Mouse (Mus musculus) ES-E14 (cell line): Measurements from ENCODE around the gene Nrg3. TPM values are rescaled to one million over a fixed set of nuclear protein-coding genes. Genes with fewer than 3 reads are reported as not detected.

Experiments
- DNase-seq: peaks from one replicate; pipeline ENCODE4 v3.0.0-alpha.2; 2013; ENCODE audit warnings: low read depth, low spot score
- H3K27ac ChIP-seq: 2 replicates; pipeline ENCODE4 v1.5.1; 2012; ENCODE audit warnings: low read depth, mild to moderate bottlenecking, low read length, moderate library complexity, mixed read lengths; ENCODE audit not compliant: poor library complexity, insufficient read depth, severe bottlenecking
- H3K36me3 ChIP-seq: 2 replicates; pipeline ENCODE4 v1.6.1; 2012; ENCODE audit warnings: mild to moderate bottlenecking, low read length, moderate library complexity, mixed read lengths; ENCODE audit not compliant: control insufficient read depth, poor library complexity, insufficient read depth, severe bottlenecking
- H3K4me1 ChIP-seq, 2 experiments: fragments of 150-350 bp in 1 of 2; sonication (generic) in 1 of 2; 2 replicates each; pipeline ENCODE4 v1.6.1; 2012; ENCODE audit warnings: low read length in 2 of 2, mild to moderate bottlenecking in 1 of 2, mixed read lengths in 1 of 2; ENCODE audit not compliant: control insufficient read depth in 2 of 2, insufficient read depth in 2 of 2, poor library complexity in 1 of 2
- H3K4me3 ChIP-seq, 2 experiments: fragments of 150-350 bp in 1 of 2; sonication (generic) in 1 of 2; 2 replicates each; pipeline ENCODE4 v1.5.1; 2012; ENCODE audit warnings: low read length in 2 of 2, low read depth in 1 of 2, mild to moderate bottlenecking in 1 of 2, mixed read lengths in 1 of 2; ENCODE audit not compliant: insufficient read depth in 1 of 2, poor library complexity in 1 of 2, severe bottlenecking in 1 of 2
- H3K9ac ChIP-seq: 2 replicates; pipeline ENCODE4 v1.6.1; 2012; ENCODE audit warnings: low read depth, mild to moderate bottlenecking, low read length, mixed read lengths; ENCODE audit not compliant: poor library complexity, insufficient read depth, severe bottlenecking
- H3K9me3 ChIP-seq: fragments of 150-350 bp; sonication (generic); 2 replicates; pipeline ENCODE4 v1.6.1; 2012; ENCODE audit warnings: low read depth, mild to moderate bottlenecking, low read length; ENCODE audit not compliant: control insufficient read depth, insufficient read depth
- CHD2 ChIP-seq: IDR thresholded peaks from 2 replicates; pipeline ENCODE4 v1.6.1; 2014; ENCODE audit warnings: mild to moderate bottlenecking, low read depth, low read length, inconsistent platforms
- HCFC1 ChIP-seq: IDR thresholded peaks from 2 replicates; pipeline ENCODE4 v1.6.1; 2012; ENCODE audit warnings: low read length, inconsistent platforms, borderline replicate concordance; ENCODE audit not compliant: insufficient read depth
- MAFK ChIP-seq: IDR thresholded peaks from 2 replicates; pipeline ENCODE4 v1.6.1; 2014; ENCODE audit warnings: mild to moderate bottlenecking, low read depth, low read length, inconsistent platforms; ENCODE audit not compliant: insufficient read depth
- ZC3H11A ChIP-seq: IDR thresholded peaks from 2 replicates; pipeline ENCODE4 v1.6.1; 2012; ENCODE audit warnings: low read depth, mild to moderate bottlenecking, inconsistent platforms, low read length, borderline replicate concordance
- ZNF384 ChIP-seq: IDR thresholded peaks from 2 replicates; pipeline ENCODE4 v1.6.1; 2012; ENCODE audit warnings: low read depth, low read length, inconsistent platforms
- in situ Hi-C, 2 experiments: fragments of 600-800 bp; cut with MboI; formaldehyde crosslinking; loops; one replicate each; pipeline ENCODE4 v1.15.1; 2025; ENCODE audit warnings: low sequenced_read_pairs in 2 of 2, inconsistent platforms in 1 of 2; ENCODE audit not compliant: unreplicated experiment in 2 of 2
- total RNA-seq: library from RNA; depleted of rRNA; stranded (reverse); fragments of 300-350 nt; gene quantifications from 2 replicates; pipeline ENCODE4 v1.2.3, GENCODE M21; 2012

Gene Nrg3
- total RNA-seq, 1 experiment: not detected

DNA sequence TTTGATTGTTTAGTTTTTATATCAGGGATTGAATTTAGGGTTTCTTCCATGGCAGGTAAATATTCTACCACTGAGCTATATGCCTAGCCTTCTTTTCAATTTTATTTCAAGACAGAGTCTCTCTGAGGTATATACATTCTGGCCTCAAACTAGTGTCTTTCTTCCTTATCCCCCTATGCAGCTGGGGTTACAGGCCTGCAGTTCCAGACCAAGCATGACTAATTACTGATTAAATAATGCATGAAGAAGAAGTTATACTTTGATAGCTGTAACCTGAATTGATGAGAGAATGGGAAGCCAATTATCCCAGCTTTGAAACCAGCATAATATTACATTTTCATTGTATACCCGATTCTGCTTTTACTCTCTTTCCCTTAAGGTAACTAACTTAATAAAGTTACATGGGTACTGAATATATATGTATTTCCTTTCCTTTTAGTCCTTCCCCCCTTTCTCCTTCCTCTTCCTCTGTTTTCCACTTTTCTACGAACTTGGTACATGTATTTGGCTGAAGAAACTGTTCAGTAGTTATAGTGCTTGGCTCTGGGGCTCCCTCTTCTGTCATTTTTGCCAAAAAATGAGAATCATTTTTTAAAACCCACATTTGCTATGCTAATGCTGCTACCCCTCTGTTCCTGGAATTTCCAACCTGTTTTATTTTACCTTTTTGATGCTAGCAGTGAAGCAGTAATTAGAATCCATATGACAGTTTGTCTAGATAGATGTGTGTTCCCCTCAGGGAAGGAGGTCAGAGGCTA, 843.8 kb downstream of the Nrg3 start:
- no peaks in the 10 kb centered on the region for H3K36me3 ChIP-seq
- TF ChIP-seq MAFK (no peak), ZNF384 (no peak), ZC3H11A (no peak), CHD2 (no peak), HCFC1 (no peak)
- H3K4me1 ChIP-seq: no peaks in the 10 kb centered on the region
- H3K27ac ChIP-seq: no peak overlapping the region
- in situ Hi-C loops: no loop called here
- no peaks in the 10 kb centered on the region for H3K9me3 ChIP-seq
- H3K4me3 ChIP-seq: no peak overlapping the region
- no peak for DNase-seq
- no peak overlapping the region for H3K9ac ChIP-seq

DNA sequence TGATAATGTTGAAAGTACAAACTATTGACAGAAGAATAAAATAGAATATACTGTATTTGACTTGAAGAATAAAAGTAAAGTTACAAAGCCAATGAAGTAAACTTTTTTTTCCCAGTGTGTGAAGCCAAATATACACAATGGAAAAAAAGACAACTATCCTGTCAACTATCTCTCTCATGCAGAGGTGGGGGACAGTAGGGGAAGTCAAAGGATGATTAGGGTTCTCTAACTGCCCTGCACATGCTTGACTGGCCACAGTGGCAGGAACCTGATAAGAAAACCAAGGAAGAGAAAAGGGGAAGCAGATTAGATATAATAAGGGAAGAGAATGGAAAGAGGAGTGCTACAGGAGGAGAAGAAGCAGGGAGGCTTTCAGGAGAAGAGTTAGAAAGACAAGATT, 855.9 kb downstream of the Nrg3 start:
- Histone ChIP-seq H3K27ac (no peak overlapping the region), H3K9ac (no peak overlapping the region), H3K4me3 (no peak overlapping the region), H3K9me3 (no peaks in the 10 kb centered on the region), H3K4me1 (no peaks in the 10 kb centered on the region), H3K36me3 (no peaks in the 10 kb centered on the region)
- no peak for DNase-seq
- in situ Hi-C loops: no loop called here
- TF ChIP-seq CHD2 (no peak), ZC3H11A (no peak), MAFK (no peak), HCFC1 (no peak), ZNF384 (no peak)

DNA sequence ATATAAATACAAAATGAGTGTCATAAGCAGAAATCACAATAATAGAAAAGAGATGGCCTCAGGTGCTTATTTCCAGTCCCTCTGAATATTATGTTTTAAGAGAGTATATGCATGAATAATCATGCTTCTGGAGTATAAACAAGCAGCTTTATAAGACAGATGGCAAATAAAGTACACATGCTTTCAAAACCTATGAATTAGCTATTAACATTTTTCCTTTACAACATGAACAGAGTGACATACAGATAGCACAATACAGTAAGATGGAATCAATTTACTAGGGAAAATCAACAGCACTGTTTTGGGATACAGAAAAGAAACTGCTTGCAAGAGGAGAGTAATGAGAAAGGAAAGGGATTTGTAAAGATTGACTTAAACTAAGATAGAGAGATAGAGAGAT, 875.2 kb downstream of the Nrg3 start:
- Histone ChIP-seq H3K4me1 (no peaks in the 10 kb centered on the region), H3K27ac (no peak overlapping the region), H3K36me3 (no peaks in the 10 kb centered on the region), H3K4me3 (no peak overlapping the region), H3K9ac (no peak overlapping the region), H3K9me3 (no peaks in the 10 kb centered on the region)
- DNase-seq: no peak
- no peak for TF ChIP-seq HCFC1
- no peak for TF ChIP-seq ZC3H11A
- no peak for TF ChIP-seq MAFK
- no peak for TF ChIP-seq CHD2
- TF ChIP-seq ZNF384: no peak
- in situ Hi-C loops: no loop called here

DNA sequence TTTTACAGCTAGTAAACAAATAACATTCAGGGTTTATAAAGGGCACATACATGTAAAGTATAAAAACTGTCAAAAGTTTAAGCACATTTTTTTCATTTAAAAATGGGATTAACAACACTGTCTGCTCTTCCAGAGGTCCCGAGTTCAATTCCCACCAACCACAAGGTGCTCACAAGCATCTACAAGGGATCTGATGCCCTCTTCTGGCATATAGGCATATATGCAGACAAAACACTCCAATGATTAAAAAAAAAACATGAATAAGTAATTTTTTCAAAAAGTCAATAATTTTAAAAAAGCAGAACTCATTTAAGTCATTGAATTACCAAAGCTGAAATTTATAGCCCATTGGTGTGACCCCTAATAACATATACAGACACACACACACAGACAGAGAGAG, 878.6 kb downstream of the Nrg3 start:
- no peaks in the 10 kb centered on the region for H3K4me1 ChIP-seq
- no peaks in the 10 kb centered on the region for H3K36me3 ChIP-seq
- no peaks in the 10 kb centered on the region for H3K9me3 ChIP-seq
- TF ChIP-seq CHD2 (no peak), ZC3H11A (no peak), MAFK (no peak), HCFC1 (no peak), ZNF384 (no peak)
- no peak overlapping the region for H3K4me3 ChIP-seq
- DNase-seq: no peak
- no peak overlapping the region for H3K9ac ChIP-seq
- H3K27ac ChIP-seq: no peak overlapping the region
- in situ Hi-C loops: no loop called here

DNA sequence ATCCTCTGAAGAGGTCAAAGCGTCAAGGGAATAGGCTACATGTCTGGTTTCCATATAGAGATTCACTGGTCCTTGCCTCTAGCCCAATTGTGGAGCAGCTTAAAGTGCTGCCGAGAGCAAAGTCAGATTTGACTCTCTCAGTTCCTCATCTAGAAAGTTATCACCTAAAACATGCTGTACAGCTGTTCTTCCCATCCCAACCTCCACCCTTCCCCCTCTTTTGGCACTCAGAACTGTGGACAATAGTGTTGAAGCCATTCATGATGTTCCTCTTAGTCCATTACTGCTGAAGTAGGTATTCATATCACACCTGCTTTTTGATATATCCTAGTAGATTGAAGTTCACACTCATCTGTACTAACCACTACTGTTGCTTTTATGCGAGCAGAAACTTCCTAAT, 896.1 kb downstream of the Nrg3 start:
- H3K4me3 ChIP-seq: no peak overlapping the region
- in situ Hi-C loops: no loop called here
- DNase-seq: no peak
- no peaks in the 10 kb centered on the region for H3K9me3 ChIP-seq
- no peak overlapping the region for H3K27ac ChIP-seq
- no peak for TF ChIP-seq CHD2
- no peak for TF ChIP-seq HCFC1
- TF ChIP-seq ZC3H11A: no peak
- TF ChIP-seq ZNF384: no peak
- TF ChIP-seq MAFK: no peak
- H3K9ac ChIP-seq: no peak overlapping the region
- no peaks in the 10 kb centered on the region for H3K36me3 ChIP-seq
- no peaks in the 10 kb centered on the region for H3K4me1 ChIP-seq
